Mouse (Mus musculus) neural tube, embryonic 11.5 days (tissue): ENCODE data around the gene Kcnj12. TPM values are rescaled to one million over a fixed set of nuclear protein-coding genes. Genes with fewer than 3 reads are reported as not detected.

ENCODE experiments used
- ATAC-seq: fragments of 200-750 bp; cut with Nextera tagmentation; 2 replicates; pipeline ENCODE4 v1.8.0; 2017; ENCODE audit warnings: moderate number of reproducible peaks, mild to moderate bottlenecking, moderate TSS enrichment, moderate library complexity; ENCODE audit not compliant: insufficient read depth, low FRiP score, low TSS enrichment
- DNase-seq: peaks from one replicate; pipeline ENCODE4 v3.0.0-alpha.2; 2015; ENCODE audit warnings: low spot score
- H3K27ac ChIP-seq: fragments of 300-500 bp; sonication (generic); 2 replicates; pipeline ENCODE4 v1.5.1; 2014; ENCODE audit warnings: low read depth, mild to moderate bottlenecking, low read length
- H3K27me3 ChIP-seq: fragments of 300-500 bp; sonication (generic); 2 replicates; pipeline ENCODE4 v1.6.1; 2014; ENCODE audit warnings: mild to moderate bottlenecking, low read length, mixed read lengths; ENCODE audit not compliant: control insufficient read depth, insufficient read depth
- H3K36me3 ChIP-seq: fragments of 300-500 bp; sonication (generic); 2 replicates; pipeline ENCODE4 v1.6.1; 2014; ENCODE audit warnings: mild to moderate bottlenecking, low read length, moderate library complexity, mixed read lengths; ENCODE audit not compliant: control insufficient read depth, insufficient read depth
- H3K4me1 ChIP-seq: fragments of 300-500 bp; sonication (generic); 2 replicates; pipeline ENCODE4 v1.6.1; 2014; ENCODE audit warnings: low read length, mixed read lengths; ENCODE audit not compliant: control insufficient read depth, insufficient read depth
- H3K4me2 ChIP-seq: fragments of 300-500 bp; sonication (generic); 2 replicates; pipeline ENCODE4 v1.6.1; 2014; ENCODE audit warnings: low read depth, mild to moderate bottlenecking, moderate library complexity
- H3K4me3 ChIP-seq: fragments of 300-500 bp; sonication (generic); 2 replicates; pipeline ENCODE4 v1.5.1; 2014; ENCODE audit warnings: low read depth, low read length
- H3K9ac ChIP-seq: fragments of 300-500 bp; sonication (generic); 2 replicates; pipeline ENCODE4 v1.6.1; 2014; ENCODE audit warnings: mild to moderate bottlenecking, low read length
- H3K9me3 ChIP-seq: fragments of 300-500 bp; sonication (generic); 2 replicates; pipeline ENCODE4 v1.6.1; 2016; ENCODE audit warnings: low read length; ENCODE audit not compliant: control insufficient read depth
- WGBS: fragments of 180-500 bp; shearing (Covaris S2); extraction: QIAGEN DNeasy Blood & Tissue Kit; methylation state at CpG from one replicate; pipeline ENCODE4 v1.1.7; 2014; 5-methylcytosine and 5-hydroxymethylcytosine counted together
- polyA plus RNA-seq: library from polyadenylated mRNA; unstranded; fragments of >200 nt; fragmentation: Nextera tagmentation; extraction: Ambion mirVana; gene quantifications from 2 replicates; pipeline ENCODE4 v1.2.1, GENCODE M21; 2014

The Kcnj12 gene
- polyA plus RNA-seq, 1 experiment from 2014 or later = 4.0 TPM

- Histone ChIP-seq H3K9ac (no peak overlapping the region), H3K4me1 (no peaks in the 10 kb centered on the region), H3K4me2 (no peak overlapping the region), H3K27ac (no peak overlapping the region), H3K9me3 (no peaks in the 10 kb centered on the region), H3K4me3 (no peak overlapping the region), H3K27me3 (no peaks in the 10 kb centered on the region), H3K36me3 (no peaks in the 10 kb centered on the region)
- DNase-seq = no peak
- ATAC-seq = no peak
- WGBS = 63% methylated on average over 13 of the region's 13 CpGs
These were observed 37.3 kb upstream of the Kcnj12 start for GRCm38 (mm10) chr11:60984912-60985558.

DNA sequence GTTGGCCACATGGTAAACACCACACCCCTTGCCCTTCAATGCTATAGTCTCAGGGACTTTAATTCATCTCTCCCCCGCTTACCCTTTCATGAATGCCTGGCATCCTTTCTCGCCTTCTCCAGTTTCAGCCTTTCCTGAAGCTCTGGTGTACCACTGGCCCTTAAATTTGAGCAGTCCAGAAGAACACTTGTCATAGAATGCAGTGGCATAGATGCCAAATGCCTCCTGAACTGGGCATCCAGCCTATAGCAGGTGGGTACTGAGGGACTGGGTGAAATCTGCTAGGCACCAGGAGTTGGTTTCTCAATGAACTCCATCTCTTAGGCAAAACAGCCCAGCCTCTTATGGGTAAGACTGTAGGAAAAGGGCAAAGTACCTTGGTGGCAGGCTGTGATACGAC, 31.9 kb upstream of the Kcnj12 start:
- DNase-seq (no peak), ATAC-seq (no peak)
- no peak overlapping the region for H3K9ac ChIP-seq
- H3K4me2 ChIP-seq = no peak overlapping the region
- no peaks in the 10 kb centered on the region for H3K4me1 ChIP-seq
- no peaks in the 10 kb centered on the region for H3K36me3 ChIP-seq
- H3K9me3 ChIP-seq = no peaks in the 10 kb centered on the region
- 83% methylated on average over 3 of the region's 3 CpGs for WGBS
- no peak overlapping the region for H3K4me3 ChIP-seq
- H3K27ac ChIP-seq = no peak overlapping the region
- no peaks in the 10 kb centered on the region for H3K27me3 ChIP-seq

DNA sequence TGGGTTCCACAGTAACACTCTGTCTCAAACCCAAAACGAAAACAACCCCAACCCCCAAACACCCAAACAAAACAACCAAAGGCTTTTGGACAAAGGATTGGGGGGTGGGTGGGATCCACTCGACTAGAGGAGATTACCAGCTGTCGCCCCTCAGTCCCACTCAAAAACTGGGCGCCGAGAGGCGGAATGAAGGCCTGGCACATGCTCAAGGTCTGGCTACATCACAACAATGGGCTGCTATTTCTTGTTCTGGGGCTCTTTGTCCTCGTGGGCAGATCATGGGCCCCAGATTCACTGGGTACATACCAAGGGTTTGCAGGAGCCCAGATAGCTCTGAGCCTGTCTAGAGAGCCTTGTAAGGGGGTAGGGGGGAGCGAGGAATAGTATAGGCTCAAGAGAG, 19.6 kb upstream of the Kcnj12 start:
- H3K4me2 ChIP-seq = no peak overlapping the region
- no peak overlapping the region for H3K27ac ChIP-seq
- no peak for DNase-seq
- WGBS = 79% methylated on average over 8 of the region's 8 CpGs
- H3K36me3 ChIP-seq = no peaks in the 10 kb centered on the region
- H3K4me1 ChIP-seq = no peaks in the 10 kb centered on the region; the same call in 1 of the 2 replicates
- no peak for ATAC-seq
- H3K4me3 ChIP-seq = no peak overlapping the region
- H3K9me3 ChIP-seq = no peaks in the 10 kb centered on the region
- H3K9ac ChIP-seq = no peak overlapping the region
- no peaks in the 10 kb centered on the region for H3K27me3 ChIP-seq

DNA sequence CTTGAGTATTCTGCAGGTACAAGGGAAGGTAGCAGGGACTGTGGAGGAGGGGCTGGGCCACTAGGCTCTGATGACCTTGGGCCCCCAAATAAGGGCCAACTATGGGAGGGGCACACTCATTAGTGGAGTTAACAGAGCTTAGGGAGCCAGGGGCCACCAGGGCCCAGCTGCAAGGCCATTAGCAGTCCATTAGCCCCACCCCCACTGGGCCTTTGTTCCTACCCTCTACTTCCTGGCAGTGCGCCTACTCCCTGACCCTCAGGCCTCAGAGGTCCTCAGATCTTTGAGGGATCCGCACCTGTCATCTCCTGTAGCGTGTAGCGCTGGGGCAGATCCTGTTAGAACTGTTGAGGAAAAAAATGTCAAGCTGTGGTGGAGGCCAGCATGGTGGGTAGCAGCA, 18.3 kb upstream of the Kcnj12 start:
- H3K9ac ChIP-seq = no peak overlapping the region
- H3K27me3 ChIP-seq = no peaks in the 10 kb centered on the region
- no peaks in the 10 kb centered on the region; the same call in 1 of the 2 replicates for H3K4me1 ChIP-seq
- no peak overlapping the region for H3K4me3 ChIP-seq
- H3K27ac ChIP-seq = no peak overlapping the region
- DNase-seq = no peak
- H3K4me2 ChIP-seq = no peak overlapping the region
- no peaks in the 10 kb centered on the region for H3K36me3 ChIP-seq
- no peak for ATAC-seq
- no peaks in the 10 kb centered on the region for H3K9me3 ChIP-seq
- WGBS = 31% methylated on average over 4 of the region's 4 CpGs

DNA sequence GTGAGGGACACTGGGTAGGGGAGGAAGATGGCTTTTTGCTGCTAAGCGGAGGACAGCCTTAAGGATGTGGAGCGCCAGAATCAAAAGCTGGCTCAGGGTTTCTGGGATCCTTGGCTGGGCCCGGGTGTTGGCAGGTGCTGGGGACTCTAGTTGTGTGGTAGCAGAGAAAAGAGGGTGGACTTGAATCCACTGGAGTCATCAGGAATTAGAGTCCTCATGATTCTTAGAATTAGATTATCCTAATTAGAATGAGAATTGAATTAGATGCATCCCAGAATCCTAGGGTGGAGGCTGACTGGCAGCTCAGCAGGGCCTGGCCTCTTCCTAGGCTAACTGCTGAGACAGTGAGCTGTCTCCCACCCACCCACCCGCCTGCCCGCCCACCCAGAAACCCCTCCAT, 17.6 kb upstream of the Kcnj12 start:
- Histone ChIP-seq H3K4me1 (no peaks in the 10 kb centered on the region; the same call in 1 of the 2 replicates), H3K9me3 (no peaks in the 10 kb centered on the region), H3K4me3 (no peak overlapping the region), H3K27ac (no peak overlapping the region), H3K4me2 (no peak overlapping the region), H3K36me3 (no peaks in the 10 kb centered on the region), H3K9ac (no peak overlapping the region), H3K27me3 (no peaks in the 10 kb centered on the region)
- ATAC-seq (no peak), DNase-seq (no peak)
- 59% methylated on average over 5 of the region's 5 CpGs for WGBS

DNA sequence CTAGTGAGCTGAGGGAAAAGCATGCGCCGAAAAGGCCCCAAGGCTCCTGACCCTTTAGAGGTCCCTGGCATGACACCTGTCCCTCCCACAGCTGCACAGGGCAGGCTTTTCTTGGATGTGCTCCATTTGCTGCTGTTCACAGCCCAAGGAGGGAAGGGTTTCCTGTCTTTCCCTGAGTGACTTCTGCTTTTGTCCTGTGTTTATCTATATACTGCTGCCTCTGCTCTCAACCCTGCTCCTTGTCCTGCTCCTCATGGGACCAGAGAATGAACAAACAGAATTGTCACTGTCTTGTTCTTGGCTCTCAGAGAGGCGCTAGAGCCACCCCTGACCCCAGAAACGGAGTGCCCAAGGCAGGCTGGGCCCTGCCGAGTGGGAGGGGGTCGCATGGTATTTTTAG, 17.0 kb upstream of the Kcnj12 start:
- Histone ChIP-seq H3K4me2 (no peak overlapping the region), H3K9ac (no peak overlapping the region), H3K36me3 (no peaks in the 10 kb centered on the region), H3K9me3 (no peaks in the 10 kb centered on the region), H3K4me1 (no peaks in the 10 kb centered on the region; the same call in 1 of the 2 replicates), H3K27me3 (no peaks in the 10 kb centered on the region), H3K27ac (no peak overlapping the region), H3K4me3 (no peak overlapping the region)
- WGBS = 50% methylated on average over 6 of the region's 6 CpGs
- ATAC-seq = no peak
- no peak for DNase-seq

DNA sequence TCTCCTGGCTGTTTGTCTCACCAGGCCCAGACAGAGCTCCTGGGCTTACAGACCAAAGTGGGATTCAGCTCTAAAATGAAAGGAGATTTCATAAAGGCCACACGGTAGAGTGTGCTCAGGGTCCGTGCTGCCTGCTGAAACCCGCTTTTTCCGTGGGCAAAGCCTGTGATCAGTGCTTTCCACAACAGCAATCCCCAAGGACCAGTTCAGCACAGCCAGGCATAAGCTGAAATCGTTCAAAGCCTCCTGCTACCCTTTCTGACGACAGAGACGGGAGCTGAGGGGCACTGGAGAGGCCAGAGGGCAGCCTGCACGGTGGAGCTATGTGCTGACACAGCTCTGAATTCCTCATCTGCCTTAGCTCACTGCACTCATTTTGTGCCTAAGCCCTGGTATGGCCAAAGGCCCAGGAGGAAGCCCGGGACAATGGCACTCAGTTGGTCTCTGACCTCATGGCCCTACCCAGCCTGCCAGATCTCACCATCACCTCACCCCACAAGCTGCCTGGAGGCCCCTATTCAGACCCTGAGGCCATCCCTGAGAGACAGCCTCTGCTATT, 10.5 kb upstream of the Kcnj12 start:
- DNase-seq = peak; percentile 32
- Histone ChIP-seq H3K9ac (no peak overlapping the region), H3K4me1 (no peaks in the 10 kb centered on the region; the same call in 1 of the 2 replicates), H3K27me3 (no peaks in the 10 kb centered on the region), H3K4me3 (no peak overlapping the region), H3K27ac (no peak overlapping the region), H3K4me2 (no peak overlapping the region), H3K9me3 (no peaks in the 10 kb centered on the region), H3K36me3 (no peaks in the 10 kb centered on the region)
- 31% methylated on average over 9 of the region's 9 CpGs for WGBS
- no peak for ATAC-seq

- no peak for DNase-seq
These were observed 5.4 kb upstream of the Kcnj12 start for GRCm38 (mm10) chr11:61016866-61017398.

DNA sequence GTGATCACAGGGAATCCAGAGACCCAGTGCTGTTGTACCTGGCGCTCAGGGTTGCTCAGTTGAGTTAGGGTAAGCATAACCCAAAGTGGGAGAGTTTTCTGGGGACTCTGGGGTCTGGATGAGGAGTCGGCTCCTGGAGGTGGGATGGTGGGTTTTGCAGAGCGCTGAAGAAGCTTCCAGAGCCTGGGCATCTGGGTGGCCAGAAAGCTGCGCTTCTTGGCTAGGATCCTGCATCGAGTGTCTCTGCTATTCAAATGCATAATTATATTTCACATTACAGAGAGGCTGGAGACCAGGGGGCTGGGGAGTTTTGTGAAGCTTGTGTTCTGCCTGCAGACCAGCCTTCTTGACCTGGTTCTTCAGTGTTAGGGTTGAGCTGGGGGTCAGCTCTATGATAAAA, 1.2 kb upstream of the Kcnj12 start:
- DNase-seq = no peak
- Histone ChIP-seq H3K27ac (no peak overlapping the region), H3K9ac (no peak overlapping the region), H3K4me2 (no peak overlapping the region), H3K27me3 (peaks cover 42% of the 10 kb centered on the region), H3K4me3 (no peak overlapping the region), H3K4me1 (peaks cover 7% of the 10 kb centered on the region; the same call in 1 of the 2 replicates), H3K36me3 (no peaks in the 10 kb centered on the region), H3K9me3 (no peaks in the 10 kb centered on the region)
- 72% methylated on average over 5 of the region's 5 CpGs for whole genome bisulfite sequencing
- ATAC-seq = no peak

More at GRCm38 (mm10) chr11:61016866-61017398, 5.4 kb upstream of the Kcnj12 start:
- Histone ChIP-seq H3K9me3 (no peaks in the 10 kb centered on the region), H3K4me1 (0 out of 2 replicates have a peak, but pooled peaks cover 4% of the 10 kb centered on the region), H3K4me2 (no peak overlapping the region), H3K27me3 (peaks cover 14% of the 10 kb centered on the region), H3K4me3 (no peak overlapping the region), H3K9ac (no peak overlapping the region), H3K36me3 (no peaks in the 10 kb centered on the region), H3K27ac (no peak overlapping the region)
- no peak for ATAC-seq
- WGBS = 12% methylated on average over 8 of the region's 8 CpGs
